Mouse (Mus musculus) liver, embryonic 14.5 days (tissue): ENCODE measurements around the gene Fermt3. TPM values are rescaled to one million over a fixed set of nuclear protein-coding genes. Genes with fewer than 3 reads are reported as not detected.
A peak's percentile ranks its signal among the peaks of the same experiment; 100 is the strongest.
"Not testable (repeated sequence)": the region's sequence is repeated elsewhere in the genome, so short reads cannot be mapped to it uniquely, and the experiment has no call there.

ENCODE experiments used
- ATAC-seq: fragments of 200-750 bp; cut with Nextera tagmentation; 2 replicates; pipeline ENCODE4 v1.8.0; 2017; ENCODE audit warnings: moderate number of reproducible peaks, mild to moderate bottlenecking, moderate library complexity; ENCODE audit not compliant: insufficient read depth
- DNase-seq, 3 experiments: peaks; one replicate each; pipeline ENCODE4 v3.0.0-alpha.2; 2012 to 2013; ENCODE audit warnings: low read depth in 3 of 3, low spot score in 3 of 3
- H3K27ac ChIP-seq: fragments of 300-500 bp; sonication (generic); 2 replicates; pipeline ENCODE4 v1.5.1; 2014; ENCODE audit warnings: moderate library complexity, mild to moderate bottlenecking, control low read depth, inconsistent platforms
- H3K27me3 ChIP-seq: fragments of 300-500 bp; sonication (generic); 2 replicates; pipeline ENCODE4 v1.6.1; 2014; ENCODE audit warnings: mild to moderate bottlenecking, low read length, moderate library complexity; ENCODE audit not compliant: control insufficient read depth, insufficient read depth
- H3K36me3 ChIP-seq: fragments of 300-500 bp; sonication (generic); replicated peaks from 2 replicates; pipeline ENCODE4 v1.6.1; 2014; ENCODE audit warnings: low read depth; ENCODE audit not compliant: control insufficient read depth, insufficient read depth
- H3K4me1 ChIP-seq, 2 experiments: fragments of 200-500 bp in 1 of 2; fragments of 300-500 bp in 1 of 2; sonication (generic) in 1 of 2; replicated peaks; 2 replicates each; pipeline ENCODE4 v1.6.1; 2012 to 2014; ENCODE audit warnings: antibody characterized with exemption in 1 of 2, inconsistent platforms in 1 of 2, low read length in 1 of 2; ENCODE audit not compliant: control insufficient read depth in 2 of 2, insufficient read depth in 2 of 2
- H3K4me2 ChIP-seq: fragments of 300-500 bp; sonication (generic); 2 replicates; pipeline ENCODE4 v1.6.1; 2014; ENCODE audit warnings: low read depth, mild to moderate bottlenecking, control low read depth, moderate library complexity
- H3K4me3 ChIP-seq, 2 experiments: fragments of 200-500 bp in 1 of 2; fragments of 300-500 bp in 1 of 2; sonication (generic) in 1 of 2; 2 replicates each; pipeline ENCODE4 v1.5.1; 2012 to 2014; ENCODE audit warnings: low read depth in 2 of 2, low read length in 2 of 2, mild to moderate bottlenecking in 2 of 2, control low read depth in 1 of 2, inconsistent platforms in 1 of 2, moderate library complexity in 1 of 2; ENCODE audit not compliant: insufficient read depth in 1 of 2
- H3K9ac ChIP-seq: fragments of 300-500 bp; sonication (generic); replicated peaks from 2 replicates; pipeline ENCODE4 v1.6.1; 2014; ENCODE audit warnings: mild to moderate bottlenecking, control low read depth, moderate library complexity
- H3K9me3 ChIP-seq: fragments of 300-500 bp; sonication (generic); 2 replicates; pipeline ENCODE4 v1.6.1; 2016; ENCODE audit warnings: low read length, mixed read lengths; ENCODE audit not compliant: control insufficient read depth
- CTCF ChIP-seq: IDR thresholded peaks from 2 replicates; pipeline ENCODE4 v1.5.1; 2016; ENCODE audit warnings: antibody characterized with exemption, low read depth, control low read depth
- EP300 ChIP-seq: IDR thresholded peaks from 2 replicates; pipeline ENCODE4 v1.6.1; 2016; ENCODE audit warnings: antibody characterized with exemption, low read depth
- WGBS: fragments of 180-500 bp; shearing (Covaris S2); extraction: QIAGEN DNeasy Blood & Tissue Kit; methylation state at CpG from one replicate; pipeline ENCODE4 v1.1.7; 2014; ENCODE audit not compliant: insufficient replicate concordance; 5-methylcytosine and 5-hydroxymethylcytosine counted together
- polyA plus RNA-seq, 2 experiments: library from polyadenylated mRNA; depleted of rRNA in 1 of 2; stranded (reverse) in 1 of 2; unstranded in 1 of 2; fragments of >200 nt; fragmentation: Nextera tagmentation in 1 of 2; extraction: Ambion mirVana in 1 of 2; gene quantifications; 2 replicates each; pipeline versions ENCODE4 v1.2.1 to v1.2.3; 2012 to 2014

Gene Fermt3
- polyA plus RNA-seq, 2 experiments = 58.1 to 72.2 TPM

GRCm38 (mm10) chr19:6992011-6992858 is 27.0 kb downstream of the Fermt3 start, which contains the start of gene Dnajc4:
Dnajc4 (minus strand) TSS chr19:6992572.
- peaks cover 20 to 24% of the 10 kb centered on the region in 2 experiments for H3K4me1 ChIP-seq
- H3K27me3 ChIP-seq = no peaks in the 10 kb centered on the region
- H3K27ac ChIP-seq = peak within 1 kb of the TSS; percentile 63
- H3K4me2 ChIP-seq = peak within 1 kb of the TSS; percentile 99
- peak within 1 kb of the TSS; percentile 78 for H3K9ac ChIP-seq
- DNase-seq = peak; percentile 96 to 98 (median 97)
- 2% methylated on average over 37 of the region's 37 CpGs for WGBS
- no peaks in the 10 kb centered on the region for H3K9me3 ChIP-seq
- no peaks in the 10 kb centered on the region for H3K36me3 ChIP-seq
- peak; percentile 93 for ATAC-seq
- peak within 1 kb of the TSS; percentile 80 to 82 for H3K4me3 ChIP-seq
- TF ChIP-seq EP300 = no peak
- 0 out of 2 replicates have a peak, but pooled peaks have one; percentile 28 for TF ChIP-seq CTCF

- H3K9ac ChIP-seq, H3K27ac ChIP-seq, ATAC-seq, H3K36me3 ChIP-seq, H3K27me3 ChIP-seq, H3K4me3 ChIP-seq, H3K9me3 ChIP-seq, DNase-seq: not testable (repeated sequence)
- Histone ChIP-seq H3K4me1 (peaks cover 23 to 29% of the 10 kb centered on the region in 2 experiments), H3K4me2 (peak overlapping the region; percentile 99; the same call in 1 of the 2 replicates)
- WGBS = 75% methylated on average over 6 of the region's 6 CpGs
Observed at GRCm38 (mm10) chr19:6991166-6991565, 28.1 kb downstream of the Fermt3 start.

GRCm38 (mm10) chr19:6990712-6991111 is 28.6 kb downstream of the Fermt3 start:
- Histone ChIP-seq H3K9ac (no peak overlapping the region), H3K9me3 (no peaks in the 10 kb centered on the region), H3K27ac (no peak overlapping the region), H3K36me3 (no peaks in the 10 kb centered on the region), H3K27me3 (no peaks in the 10 kb centered on the region), H3K4me1 (peaks cover 27 to 30% of the 10 kb centered on the region in 2 experiments), H3K4me3 (no peak overlapping the region), H3K4me2 (no peak overlapping the region)
- no peak for TF ChIP-seq CTCF
- no peak for TF ChIP-seq EP300
- DNase-seq = no peak
- 79% methylated on average over 6 of the region's 6 CpGs for whole genome bisulfite sequencing
- no peak for ATAC-seq

GRCm38 (mm10) chr19:6989251-6989650 is 30.0 kb downstream of the Fermt3 start:
- Histone ChIP-seq H3K9me3 (no peaks in the 10 kb centered on the region), H3K9ac (no peak overlapping the region), H3K27ac (no peak overlapping the region), H3K27me3 (no peaks in the 10 kb centered on the region), H3K4me1 (peaks cover 24 to 25% of the 10 kb centered on the region in 2 experiments), H3K4me2 (no peak overlapping the region), H3K4me3 (no peak overlapping the region), H3K36me3 (no peaks in the 10 kb centered on the region)
- ATAC-seq = no peak
- 80% methylated on average over 8 of the region's 8 CpGs for WGBS
- DNase-seq = no peak
- TF ChIP-seq EP300 = no peak

GRCm38 (mm10) chr19:6987904-6988285 is 31.4 kb downstream of the Fermt3 start:
- no peak for ATAC-seq

More at GRCm38 (mm10) chr19:6987904-6988285, 31.4 kb downstream of the Fermt3 start:
- peak overlapping the region; percentile 76 for H3K4me2 ChIP-seq
- H3K4me3 ChIP-seq = peak overlapping the region; percentile 51 to 64
- H3K4me1 ChIP-seq = peaks cover 19 to 21% of the 10 kb centered on the region in 2 experiments
- no peak for TF ChIP-seq CTCF
- no peak for TF ChIP-seq EP300
- no peaks in the 10 kb centered on the region for H3K27me3 ChIP-seq
- WGBS = 5% methylated on average over 8 of the region's 8 CpGs
- no peak for DNase-seq
- H3K27ac ChIP-seq = no peak overlapping the region
- peak overlapping the region; percentile 62 for H3K9ac ChIP-seq
- H3K9me3 ChIP-seq = no peaks in the 10 kb centered on the region
- no peaks in the 10 kb centered on the region for H3K36me3 ChIP-seq
